In genomic region chr11:79222661-79223060, GRCm38 (mm10) we compare ENCODE assay signal across 18 mouse cellular contexts.
"Had no signal": no experiment of that assay in that cellular context is flagged by ENCODE, and none has a peak within 500 bp of the region (broad histone marks: within the 10 kb centered on the region; RNA-seq: fewer than 3 reads in every experiment).

No protein-coding gene starts in this region.

- H3K27ac ChIP-seq: kidney, embryonic 15.5 days; left cerebral cortex, adult 2 months; liver, embryonic 13.5 days; midbrain, embryonic 12.5 days; midbrain, embryonic 15.5 days; neural tube, embryonic 12.5 days; neural tube, embryonic 15.5 days; stomach, embryonic 15.5 days had no signal

- H3K4me3 ChIP-seq: kidney, embryonic 15.5 days; left cerebral cortex, adult 2 months; liver, embryonic 13.5 days; midbrain, embryonic 12.5 days; midbrain, embryonic 15.5 days; neural tube, embryonic 12.5 days; neural tube, embryonic 15.5 days; stomach, embryonic 15.5 days had no signal

- H3K9me3 ChIP-seq: kidney, embryonic 15.5 days; liver, embryonic 13.5 days; midbrain, embryonic 12.5 days; midbrain, embryonic 15.5 days; neural tube, embryonic 12.5 days; neural tube, embryonic 15.5 days; stomach, embryonic 15.5 days had no signal

- DNase-seq: kidney, adult 11 months; kidney, adult 8-10 months; kidney, postnatal 10 days; kidney, postnatal 36 days; layer of hippocampus, postnatal 36 days; liver, embryonic 13.5 days; lung, adult 2 months; right cerebral cortex, postnatal 14 days; spleen, adult 18-20 months; thymus, adult 2 months; thymus, postnatal 14 days had no signal

- H3K4me1 ChIP-seq: neural tube, embryonic 12.5 days had no signal

- ATAC-seq: midbrain, embryonic 15.5 days had no signal

- H3K9ac ChIP-seq: kidney, embryonic 15.5 days; liver, embryonic 13.5 days; midbrain, embryonic 12.5 days; midbrain, embryonic 15.5 days; neural tube, embryonic 12.5 days; neural tube, embryonic 15.5 days; stomach, embryonic 15.5 days had no signal

- H3K36me3 ChIP-seq: kidney, embryonic 15.5 days; liver, embryonic 13.5 days; midbrain, embryonic 12.5 days; midbrain, embryonic 15.5 days; neural tube, embryonic 12.5 days; neural tube, embryonic 15.5 days; stomach, embryonic 15.5 days had no signal

- H3K27me3 ChIP-seq: kidney, embryonic 15.5 days; liver, embryonic 13.5 days; midbrain, embryonic 12.5 days; midbrain, embryonic 15.5 days; neural tube, embryonic 12.5 days; neural tube, embryonic 15.5 days; stomach, embryonic 15.5 days had no signal

- H3K4me2 ChIP-seq: kidney, embryonic 15.5 days; liver, embryonic 13.5 days; midbrain, embryonic 12.5 days; midbrain, embryonic 15.5 days; neural tube, embryonic 12.5 days; neural tube, embryonic 15.5 days; stomach, embryonic 15.5 days had no signal
